Mouse (Mus musculus): ENCODE measurements around the gene Wfdc3.
"Not testable (repeated sequence)": the region's sequence is repeated elsewhere in the genome, so short reads cannot be mapped to it uniquely, and the experiment has no call there.

Wfdc3 gene

DNA sequence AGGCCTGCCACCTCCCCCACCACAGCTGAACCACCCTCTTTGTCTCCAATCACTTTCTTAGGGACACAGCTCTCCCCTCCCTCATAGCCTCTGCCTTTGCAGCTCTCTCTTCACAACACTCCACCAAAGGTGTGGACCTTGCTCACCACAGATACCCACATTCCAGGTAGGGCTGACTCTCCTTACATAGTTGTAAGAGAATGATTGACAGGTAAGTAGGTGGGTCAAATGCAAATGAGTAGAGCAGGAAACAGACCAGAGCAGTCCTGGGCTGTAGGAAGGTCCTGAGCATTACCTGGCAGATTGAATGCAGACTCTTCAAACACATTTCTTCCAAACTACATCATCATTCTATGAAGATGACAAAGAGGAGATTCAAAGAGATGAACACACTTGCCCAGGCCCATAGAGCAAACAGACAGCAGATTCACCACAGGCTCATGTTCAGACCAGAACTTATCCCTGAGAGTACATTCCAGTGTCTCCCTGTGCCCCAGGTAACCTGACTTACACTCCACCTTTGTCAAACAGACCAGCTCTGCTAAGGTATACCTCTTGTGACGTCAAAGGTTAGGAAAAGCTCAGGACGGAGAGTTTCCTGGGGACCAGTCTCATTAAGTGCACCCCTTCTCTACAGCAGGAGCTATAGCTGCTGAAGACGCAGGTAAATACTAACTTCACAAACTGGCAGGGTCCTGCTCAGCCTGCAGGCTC lies 8.2 kb downstream of the Wfdc3 start:
- no peak for DNase-seq (ENCODE audit: low read depth, low spot score)

DNA sequence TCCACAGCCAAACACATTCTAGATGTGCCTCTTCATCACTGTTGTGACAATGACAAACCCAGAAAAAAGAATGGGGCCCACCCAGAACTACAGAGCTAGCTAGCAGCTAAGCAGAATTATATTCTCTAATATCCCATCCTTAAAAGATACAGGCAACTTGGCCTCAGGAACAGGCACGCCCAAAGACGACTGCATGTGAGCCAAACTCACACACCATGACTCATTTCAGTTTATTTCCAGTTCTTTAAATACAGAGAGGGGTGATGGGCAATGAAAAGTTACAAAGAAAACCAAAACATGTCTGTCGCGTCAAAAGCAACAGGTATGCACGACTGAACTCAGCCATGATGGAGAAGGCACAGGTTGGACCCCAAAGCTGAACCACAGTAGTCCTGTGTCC lies 10.3 kb downstream of the Wfdc3 start:
- no peak for DNase-seq (ENCODE audit: low read depth, low spot score)

GRCm38 (mm10) chr2:164734839-164735238 lies 10.9 kb downstream of the Wfdc3 start:
- no peak for DNase-seq (ENCODE audit: low read depth, low spot score)

DNA sequence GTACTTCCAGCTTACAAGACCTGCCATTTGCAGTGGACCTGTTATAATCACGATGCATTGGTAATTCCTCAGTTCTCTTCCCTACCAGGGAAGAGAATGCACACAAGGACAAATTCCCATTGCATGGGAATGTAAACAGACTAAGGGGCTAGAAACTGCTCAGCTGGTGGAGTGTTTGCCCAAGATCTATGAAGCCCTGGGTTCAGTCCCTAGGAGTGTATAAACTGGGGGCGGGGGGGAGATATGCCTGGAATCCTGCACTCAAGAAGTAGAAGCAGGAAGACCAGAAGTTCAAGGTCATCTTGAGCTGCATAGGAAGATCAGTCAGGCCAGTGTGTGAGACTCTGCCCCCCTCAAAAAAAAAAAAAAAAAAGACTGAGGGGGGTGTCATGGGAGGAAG lies 12.5 kb downstream of the Wfdc3 start:
- no peak for DNase-seq (ENCODE audit: low read depth, low spot score)

DNA sequence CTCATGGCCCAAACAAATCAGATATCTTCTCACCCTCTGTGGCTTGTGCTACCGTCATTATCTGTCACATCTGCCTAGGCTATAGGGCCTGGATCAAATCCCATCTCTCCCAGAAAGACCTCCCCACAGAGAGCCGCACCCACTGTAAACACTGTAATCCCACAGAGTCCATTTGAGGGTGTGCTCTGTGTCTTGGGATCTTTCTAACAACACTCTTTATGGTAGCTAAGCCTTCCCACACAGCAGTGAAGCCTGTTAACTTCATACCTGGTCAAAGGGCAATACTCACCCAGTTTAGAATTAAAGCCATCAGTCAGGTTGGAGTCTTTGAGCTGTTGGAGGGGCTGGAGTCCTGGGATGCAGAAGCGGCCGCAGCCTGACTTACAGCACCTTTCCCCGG lies 14.0 kb downstream of the Wfdc3 start:
- no peak for DNase-seq (ENCODE audit: low read depth, low spot score)

DNA sequence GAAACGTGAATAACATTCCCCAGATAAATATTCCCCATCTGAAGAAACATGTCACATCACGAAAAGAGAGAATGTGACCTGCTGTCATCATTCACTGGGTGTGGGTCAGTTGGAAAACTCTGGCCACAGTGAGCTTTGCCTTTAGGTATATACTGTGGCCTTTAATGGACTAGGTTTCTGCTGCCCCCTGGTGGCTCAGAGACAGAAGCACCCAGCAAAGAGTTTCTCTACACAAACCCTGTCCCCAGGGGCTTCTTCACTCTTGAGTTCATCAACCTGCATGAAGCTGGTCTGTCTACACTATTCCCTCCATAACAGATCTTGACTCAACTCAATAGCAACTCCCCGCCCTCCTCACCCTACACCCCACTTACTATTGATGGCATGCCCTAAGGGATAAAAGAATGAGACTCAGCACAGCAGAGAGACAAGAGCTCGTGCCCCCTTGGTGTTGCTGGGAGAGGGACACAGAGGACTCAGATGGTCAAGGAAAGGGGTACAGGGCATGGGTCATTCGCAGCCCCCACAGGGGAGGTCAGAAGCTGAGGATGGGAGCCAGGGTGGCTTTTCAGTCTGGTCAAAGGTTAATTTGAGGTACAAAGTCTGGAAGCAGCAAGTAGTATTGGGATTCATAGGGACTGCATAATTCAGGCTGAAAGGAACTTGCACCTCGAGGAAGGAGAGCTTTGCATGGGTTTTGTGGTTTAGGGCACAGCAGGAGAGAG lies 19.7 kb downstream of the Wfdc3 start:
- DNase-seq (ENCODE audit: low read depth, low spot score): no peak

DNA sequence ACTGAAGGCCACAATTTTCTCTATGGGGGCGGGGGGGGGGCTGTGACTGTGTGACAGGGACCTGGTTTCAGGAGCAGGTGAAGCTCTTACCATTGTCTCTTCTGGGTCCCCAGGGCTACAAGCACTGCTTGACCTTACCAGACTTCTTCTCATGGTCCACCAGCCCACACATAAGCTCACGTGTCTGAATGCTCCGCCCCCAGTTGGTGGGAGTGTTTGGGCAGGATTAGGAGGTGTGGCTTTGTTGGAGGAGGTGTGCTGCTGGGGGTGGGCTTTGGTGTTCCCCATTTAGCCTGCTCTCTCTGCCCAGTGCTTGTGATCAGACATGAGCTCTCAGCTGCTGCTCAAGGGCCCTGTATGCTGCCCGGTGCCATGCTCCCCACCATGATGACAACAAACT lies 22.5 kb downstream of the Wfdc3 start:
- DNase-seq (ENCODE audit: low read depth, low spot score): no peak

DNA sequence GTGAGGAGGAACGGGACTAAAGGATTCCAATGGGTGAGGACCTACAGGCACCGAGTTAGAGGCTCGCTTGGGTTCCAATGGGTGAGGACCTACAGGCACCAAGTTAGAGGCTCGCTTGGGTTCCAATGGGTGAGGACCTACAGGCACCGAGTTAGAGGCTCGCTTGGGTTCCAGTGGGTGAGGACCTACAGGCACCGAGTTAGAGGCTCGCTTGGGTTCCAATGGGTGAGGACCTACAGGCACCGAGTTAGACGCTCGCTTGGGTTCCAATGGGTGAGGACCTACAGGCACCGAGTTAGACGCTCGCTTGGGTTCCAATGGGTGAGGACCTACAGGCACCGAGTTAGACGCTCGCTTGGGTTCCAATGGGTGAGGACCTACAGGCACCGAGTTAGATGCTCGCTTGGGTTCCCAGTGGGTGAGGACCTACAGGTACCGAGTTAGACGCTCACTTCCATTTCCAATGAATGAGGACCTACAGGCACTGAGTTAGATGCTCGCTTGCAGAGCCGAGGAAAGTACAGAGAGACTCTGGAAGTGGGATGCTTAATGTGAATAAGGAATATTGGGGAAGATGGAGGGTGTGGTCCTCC lies 29.4 kb downstream of the Wfdc3 start:
- DNase-seq (ENCODE audit: low read depth, low spot score): not testable (repeated sequence)

DNA sequence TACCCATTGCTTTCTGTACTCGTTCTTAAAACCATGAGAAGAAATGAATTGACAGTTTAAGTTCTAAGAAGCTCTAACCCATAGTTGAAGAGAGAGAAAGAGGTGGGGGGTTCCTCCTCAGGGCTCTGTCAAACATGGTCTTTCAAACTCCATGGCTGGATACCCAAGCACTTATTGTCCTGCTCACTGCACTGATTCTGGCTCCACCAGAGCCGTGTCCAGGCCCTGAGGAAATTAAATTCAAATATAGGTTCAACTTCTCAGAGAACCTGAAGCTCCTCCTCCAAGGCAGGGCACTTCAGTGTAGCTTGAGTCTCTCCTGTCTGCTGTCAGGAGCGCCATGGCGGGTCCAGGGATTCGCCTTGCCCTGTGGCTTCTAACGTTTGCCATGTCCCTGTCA lies 30.7 kb downstream of the Wfdc3 start, which contains the start of gene Spint5:
TSS of gene Spint5 (plus strand) at position 301 of the 400 bp plus-strand sequence.
- no peak for DNase-seq (ENCODE audit: low read depth, low spot score)

DNA sequence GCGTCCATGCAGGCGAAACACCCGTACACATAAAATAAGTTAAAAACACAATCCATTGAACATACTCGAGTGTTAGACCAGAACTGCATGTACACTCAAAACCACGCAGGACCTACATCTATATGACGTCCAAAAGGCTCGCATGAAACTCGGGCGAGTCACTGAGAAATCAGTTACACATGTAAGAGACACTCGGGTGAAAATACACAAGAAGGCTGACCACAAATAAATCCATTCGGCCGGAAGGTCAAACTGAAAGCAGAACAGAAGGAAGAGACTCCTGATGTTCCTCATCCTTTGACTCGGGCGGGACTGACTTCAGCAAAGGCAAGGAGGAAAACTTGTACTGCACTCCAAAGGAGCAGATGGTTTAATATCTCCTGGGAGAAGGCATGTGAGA lies 39.7 kb downstream of the Wfdc3 start:
- no peak for DNase-seq (ENCODE audit: low read depth, low spot score)

DNA sequence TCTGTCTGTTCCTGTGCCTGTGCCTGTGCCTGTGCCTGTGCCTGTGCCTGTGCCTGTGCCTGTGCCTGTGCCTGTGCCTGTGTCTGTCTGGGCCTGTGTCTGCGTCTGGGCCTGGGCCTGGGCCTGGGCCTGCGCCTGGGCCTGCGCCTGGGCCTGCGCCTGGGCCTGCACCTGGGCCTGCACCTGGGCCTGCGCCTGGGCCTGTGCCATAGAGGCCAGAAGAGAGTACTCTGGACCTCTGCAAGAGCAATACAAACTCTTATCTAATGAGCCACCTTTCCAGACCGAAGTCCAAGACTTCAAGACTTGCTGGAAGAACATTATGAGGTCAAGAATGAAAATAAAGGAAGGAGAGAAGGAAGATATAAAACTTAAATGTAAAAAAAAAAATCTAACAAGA lies 40.4 kb downstream of the Wfdc3 start:
- no peak for DNase-seq (ENCODE audit: low read depth, low spot score)

GRCm38 (mm10) chr2:164704235-164704634 lies 41.5 kb downstream of the Wfdc3 start:
- DNase-seq (ENCODE audit: low read depth, low spot score): no peak

- no peak for DNase-seq (ENCODE audit: low read depth, low spot score)
These were observed 44.0 kb downstream of the Wfdc3 start for GRCm38 (mm10) chr2:164701761-164702160.

GRCm38 (mm10) chr2:164700959-164701358 lies 44.8 kb downstream of the Wfdc3 start:
- no peak for DNase-seq (ENCODE audit: low read depth, low spot score)

DNA sequence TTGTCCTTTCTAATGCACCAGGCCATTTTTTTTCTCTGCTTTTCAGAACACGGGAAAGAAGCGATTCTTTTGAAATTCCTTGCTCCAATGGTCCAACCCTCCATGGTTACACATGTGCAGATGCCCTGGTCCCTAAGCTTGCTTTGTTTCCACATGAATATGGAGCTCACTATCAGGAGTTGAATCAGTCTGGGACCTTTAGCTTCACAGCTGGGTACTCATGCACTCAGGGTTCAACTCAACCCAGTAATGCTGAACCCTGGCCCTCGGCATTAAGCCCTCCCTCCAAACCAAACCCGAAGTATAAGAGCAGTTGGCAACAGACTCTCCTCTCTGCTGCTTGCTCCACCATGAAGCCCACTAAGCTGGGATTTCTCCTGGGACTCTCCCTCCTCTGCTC lies 47.5 kb downstream of the Wfdc3 start, which contains the start of gene Spint4:
TSS of gene Spint4 (plus strand) at position 301 of the 400 bp plus-strand sequence.
- no peak for DNase-seq (ENCODE audit: low read depth, low spot score)

GRCm38 (mm10) chr2:164684807-164685206 lies 60.9 kb downstream of the Wfdc3 start, which contains the start of gene Wfdc13:
Gene Wfdc13, plus strand, starts transcription at chr2:164685107.
- DNase-seq (ENCODE audit: low read depth, low spot score): no peak
